Mouse (Mus musculus): ENCODE measurements at regions not wholly inside any gene's neighbourhood (a gene's known extent, or its start where the extent isn't known, plus 50 kb on each side); places are given as distances from the start of the nearest gene placed in this dataset.

GRCm38 (mm10) chr16:85977102-85977501, 75.5 kb upstream of the Adamts5 start:
- ATAC-seq (ENCODE audit: low FRiP score) (no peak), DNase-seq (ENCODE audit: low spot score) (peak; percentile 41)
- 61% methylated on average over 2 of the region's 2 CpGs for WGBS
- no peak for TF ChIP-seq CTCF (IDR thresholded peaks at IDR 0.05)
- Histone ChIP-seq H3K4me1 (ENCODE audit: insufficient read depth, low read length) (no peaks in the 10 kb centered on the region), H3K9ac (replicated peaks; ENCODE audit: low read length, poor library complexity, severe bottlenecking) (no peak overlapping the region), H3K4me3 (ENCODE audit: low read depth, low read length) (no peak overlapping the region), H3K4me2 (ENCODE audit: low read depth, low read length, poor library complexity, severe bottlenecking) (no peak overlapping the region), H3K36me3 (ENCODE audit: insufficient read depth, low read length) (no peaks in the 10 kb centered on the region), H3K27me3 (ENCODE audit: insufficient read depth, low read length) (no peaks in the 10 kb centered on the region), H3K27ac (ENCODE audit: low read depth, low read length) (no peak overlapping the region), H3K9me3 (ENCODE audit: low read length) (no peaks in the 10 kb centered on the region)

- H3K27ac ChIP-seq (ENCODE audit: low read depth, low read length), result no peak overlapping the region
- WGBS, result 15% methylated on average over 4 of the region's 4 CpGs
- H3K4me1 ChIP-seq (ENCODE audit: insufficient read depth, low read length), result no peaks in the 10 kb centered on the region
- H3K9me3 ChIP-seq (ENCODE audit: low read length), result no peaks in the 10 kb centered on the region
- H3K9ac ChIP-seq (replicated peaks; ENCODE audit: low read length, poor library complexity, severe bottlenecking), result no peak overlapping the region
- TF ChIP-seq CTCF (IDR thresholded peaks at IDR 0.05), result no peak
- ATAC-seq (ENCODE audit: low FRiP score), result no peak
- no peak overlapping the region for H3K4me2 ChIP-seq (ENCODE audit: low read depth, low read length, poor library complexity, severe bottlenecking)
- no peak for DNase-seq (ENCODE audit: low spot score)
- H3K36me3 ChIP-seq (ENCODE audit: insufficient read depth, low read length), result no peaks in the 10 kb centered on the region
- no peaks in the 10 kb centered on the region for H3K27me3 ChIP-seq (ENCODE audit: insufficient read depth, low read length)
- H3K4me3 ChIP-seq (ENCODE audit: low read depth, low read length), result no peak overlapping the region
Observed at GRCm38 (mm10) chr16:85966892-85967444, 65.3 kb upstream of the Adamts5 start.

- no peak for DNase-seq (ENCODE audit: low spot score)
- Histone ChIP-seq H3K27ac (ENCODE audit: low read depth, low read length) (no peak overlapping the region), H3K27me3 (ENCODE audit: insufficient read depth, low read length) (no peaks in the 10 kb centered on the region), H3K4me2 (ENCODE audit: low read depth, low read length, poor library complexity, severe bottlenecking) (no peak overlapping the region), H3K9ac (replicated peaks; ENCODE audit: low read length, poor library complexity, severe bottlenecking) (no peak overlapping the region), H3K9me3 (ENCODE audit: low read length) (no peaks in the 10 kb centered on the region), H3K36me3 (ENCODE audit: insufficient read depth, low read length) (no peaks in the 10 kb centered on the region), H3K4me3 (ENCODE audit: low read depth, low read length) (no peak overlapping the region), H3K4me1 (ENCODE audit: insufficient read depth, low read length) (no peaks in the 10 kb centered on the region)
- ATAC-seq (ENCODE audit: low FRiP score), result no peak
- no peak for TF ChIP-seq CTCF (IDR thresholded peaks at IDR 0.05)
- WGBS, result 73% methylated on average over 4 of the region's 4 CpGs
Observed at GRCm38 (mm10) chr16:85966251-85966650, 64.6 kb upstream of the Adamts5 start.

- TF ChIP-seq CTCF (IDR thresholded peaks at IDR 0.05), result no peak
- Histone ChIP-seq H3K4me2 (ENCODE audit: low read depth, low read length, poor library complexity, severe bottlenecking) (no peak overlapping the region), H3K27me3 (ENCODE audit: insufficient read depth, low read length) (no peaks in the 10 kb centered on the region), H3K27ac (ENCODE audit: low read depth, low read length) (no peak overlapping the region), H3K4me1 (ENCODE audit: insufficient read depth, low read length) (no peaks in the 10 kb centered on the region), H3K9me3 (ENCODE audit: low read length) (no peaks in the 10 kb centered on the region), H3K4me3 (ENCODE audit: low read depth, low read length) (no peak overlapping the region), H3K36me3 (ENCODE audit: insufficient read depth, low read length) (no peaks in the 10 kb centered on the region), H3K9ac (replicated peaks; ENCODE audit: low read length, poor library complexity, severe bottlenecking) (no peak overlapping the region)
- WGBS, result 33% methylated on average over 2 of the region's 2 CpGs
- DNase-seq (ENCODE audit: low spot score) (no peak), ATAC-seq (ENCODE audit: low FRiP score) (no peak)
Observed at GRCm38 (mm10) chr16:85964352-85965210, 63.0 kb upstream of the Adamts5 start.

- TF ChIP-seq CTCF (IDR thresholded peaks at IDR 0.05), result no peak
Observed at GRCm38 (mm10) chr16:85956006-85956562, 54.5 kb upstream of the Adamts5 start.

GRCm38 (mm10) chr16:85951628-85952027, 50.0 kb upstream of the Adamts5 start:
- Histone ChIP-seq H3K27me3 (ENCODE audit: insufficient read depth, low read length) (no peaks in the 10 kb centered on the region), H3K9me3 (ENCODE audit: low read length) (no peaks in the 10 kb centered on the region), H3K4me1 (ENCODE audit: insufficient read depth, low read length) (no peaks in the 10 kb centered on the region), H3K9ac (replicated peaks; ENCODE audit: low read length, poor library complexity, severe bottlenecking) (no peak overlapping the region), H3K4me3 (ENCODE audit: low read depth, low read length) (no peak overlapping the region), H3K27ac (ENCODE audit: low read depth, low read length) (no peak overlapping the region), H3K36me3 (ENCODE audit: insufficient read depth, low read length) (no peaks in the 10 kb centered on the region), H3K4me2 (ENCODE audit: low read depth, low read length, poor library complexity, severe bottlenecking) (no peak overlapping the region)
- no peak for DNase-seq (ENCODE audit: low spot score)
- ATAC-seq (ENCODE audit: low FRiP score), result no peak
- 94% methylated on average over 4 of the region's 4 CpGs for WGBS
- TF ChIP-seq CTCF (IDR thresholded peaks at IDR 0.05), result no peak

More at GRCm38 (mm10) chr16:85956006-85956562, 54.5 kb upstream of the Adamts5 start:
- Histone ChIP-seq H3K36me3 (ENCODE audit: insufficient read depth, low read length) (no peaks in the 10 kb centered on the region), H3K4me2 (ENCODE audit: low read depth, low read length, poor library complexity, severe bottlenecking) (no peak overlapping the region), H3K9me3 (ENCODE audit: low read length) (no peaks in the 10 kb centered on the region), H3K27ac (ENCODE audit: low read depth, low read length) (no peak overlapping the region), H3K4me1 (ENCODE audit: insufficient read depth, low read length) (no peaks in the 10 kb centered on the region), H3K27me3 (ENCODE audit: insufficient read depth, low read length) (no peaks in the 10 kb centered on the region), H3K4me3 (ENCODE audit: low read depth, low read length) (no peak overlapping the region), H3K9ac (replicated peaks; ENCODE audit: low read length, poor library complexity, severe bottlenecking) (no peak overlapping the region)
- WGBS, result 92% methylated on average over 4 of the region's 4 CpGs
- DNase-seq (ENCODE audit: low spot score), result no peak
- ATAC-seq (ENCODE audit: low FRiP score), result no peak

Data from midbrain, postnatal 0 days (tissue).